Mouse (Mus musculus) kidney, adult 2 months (tissue): Measurements from ENCODE around the gene Svep1. TPM values are rescaled to one million over a fixed set of nuclear protein-coding genes. Genes with fewer than 3 reads are reported as not detected.

Experiments
- DNase-seq: peaks from one replicate; pipeline ENCODE4 v3.0.0; 2021
- H3K27ac ChIP-seq: fragments of 200-500 bp; 2 replicates; pipeline ENCODE4 v1.5.1; 2012; ENCODE audit warnings: low read depth, low read length, control low read depth, inconsistent platforms; ENCODE audit not compliant: insufficient read depth
- H3K27me3 ChIP-seq: fragments of 200-500 bp; replicated peaks from 2 replicates; pipeline ENCODE4 v1.6.1; 2012; ENCODE audit warnings: mild to moderate bottlenecking, moderate library complexity, low read length, inconsistent platforms; ENCODE audit not compliant: control insufficient read depth, insufficient read depth
- H3K36me3 ChIP-seq: fragments of 200-500 bp; 2 replicates; pipeline ENCODE4 v1.6.1; 2012; ENCODE audit warnings: mild to moderate bottlenecking, moderate library complexity, low read length, inconsistent platforms; ENCODE audit not compliant: control insufficient read depth, insufficient read depth
- H3K4me1 ChIP-seq: fragments of 200-500 bp; 2 replicates; pipeline ENCODE4 v1.6.1; 2011; ENCODE audit warnings: low read length; ENCODE audit not compliant: control insufficient read depth, insufficient read depth
- H3K4me3 ChIP-seq: fragments of 200-500 bp; 2 replicates; pipeline ENCODE4 v1.5.1; 2011; ENCODE audit warnings: mild to moderate bottlenecking, low read depth, low read length, control low read depth; ENCODE audit not compliant: insufficient read depth
- CTCF ChIP-seq: fragments of 200-500 bp; conservative IDR thresholded peaks from 2 replicates; pipeline ENCODE4 v1.5.1; 2011; ENCODE audit warnings: low read depth, mild to moderate bottlenecking, control low read depth, low read length, moderate library complexity, mixed read lengths; ENCODE audit not compliant: insufficient read depth, insufficient read length
- POLR2A ChIP-seq: fragments of 200-500 bp; IDR thresholded peaks from one replicate; pipeline ENCODE4 v1.6.1; 2011; ENCODE audit warnings: low read depth, low read length, control low read depth
- WGBS: fragments of 180-500 bp; shearing (Covaris S2); methylation state at CpG from one replicate; pipeline ENCODE4 v1.1.7; 2018; 5-methylcytosine and 5-hydroxymethylcytosine counted together
- polyA plus RNA-seq: library from polyadenylated mRNA; depleted of rRNA; stranded (reverse); fragments of >200 nt; gene quantifications from 2 replicates; pipeline ENCODE4 v1.2.3, GENCODE M21; 2012

Svep1 gene
- polyA plus RNA-seq, 1 experiment, result 8.9 TPM

DNA sequence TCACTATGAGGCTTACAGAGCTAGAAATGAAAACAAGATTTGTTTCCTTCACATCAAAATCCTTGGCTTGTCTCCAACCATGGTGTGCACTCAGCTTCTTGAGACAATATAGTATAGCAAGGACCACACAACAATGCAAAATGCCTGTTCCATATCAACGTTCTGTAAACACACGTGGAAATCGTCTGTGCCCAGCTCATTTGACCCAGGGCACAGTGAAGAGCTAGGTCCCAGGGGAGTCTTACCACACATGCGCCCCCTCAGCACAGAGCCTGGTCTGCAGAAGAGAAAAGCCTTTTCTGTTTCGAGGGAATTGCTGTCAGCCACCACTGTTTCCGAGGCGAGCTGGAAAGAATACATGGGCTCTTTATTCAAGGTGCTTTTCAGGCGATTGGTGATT is 91.2 kb downstream of the Svep1 start:
- Histone ChIP-seq H3K4me3 (no peak overlapping the region), H3K36me3 (no peaks in the 10 kb centered on the region), H3K27me3 (no peaks in the 10 kb centered on the region), H3K4me1 (no peaks in the 10 kb centered on the region), H3K27ac (no peak overlapping the region)
- DNase-seq, result no peak
- no peak for TF ChIP-seq CTCF
- TF ChIP-seq POLR2A, result no peak
- 83% methylated on average over 8 of the region's 8 CpGs for whole genome bisulfite sequencing

DNA sequence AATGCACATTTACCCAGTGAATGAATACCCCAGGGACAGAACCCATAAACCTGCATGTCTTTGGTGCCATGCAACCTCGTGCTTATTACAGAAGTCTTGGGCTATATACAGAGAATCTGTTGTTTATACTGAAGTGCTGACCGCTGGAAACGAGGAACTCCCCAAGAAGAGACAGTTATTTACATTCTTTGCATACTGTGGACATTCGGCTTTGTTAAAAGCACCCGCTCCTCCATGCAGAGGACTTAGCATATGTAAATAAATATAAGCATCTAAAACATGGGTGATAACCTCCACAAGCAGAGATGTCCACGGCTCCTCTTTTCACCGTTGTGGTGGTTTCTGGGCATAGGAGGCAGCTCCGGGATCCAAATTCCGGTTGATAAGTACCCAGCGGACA is 95.7 kb downstream of the Svep1 start:
- H3K4me3 ChIP-seq, result no peak overlapping the region
- DNase-seq, result no peak
- WGBS, result 83% methylated on average over 10 of the region's 10 CpGs
- H3K36me3 ChIP-seq, result no peaks in the 10 kb centered on the region
- H3K4me1 ChIP-seq, result no peaks in the 10 kb centered on the region
- TF ChIP-seq CTCF (no peak), POLR2A (no peak)
- no peak overlapping the region for H3K27ac ChIP-seq
- H3K27me3 ChIP-seq, result no peaks in the 10 kb centered on the region

DNA sequence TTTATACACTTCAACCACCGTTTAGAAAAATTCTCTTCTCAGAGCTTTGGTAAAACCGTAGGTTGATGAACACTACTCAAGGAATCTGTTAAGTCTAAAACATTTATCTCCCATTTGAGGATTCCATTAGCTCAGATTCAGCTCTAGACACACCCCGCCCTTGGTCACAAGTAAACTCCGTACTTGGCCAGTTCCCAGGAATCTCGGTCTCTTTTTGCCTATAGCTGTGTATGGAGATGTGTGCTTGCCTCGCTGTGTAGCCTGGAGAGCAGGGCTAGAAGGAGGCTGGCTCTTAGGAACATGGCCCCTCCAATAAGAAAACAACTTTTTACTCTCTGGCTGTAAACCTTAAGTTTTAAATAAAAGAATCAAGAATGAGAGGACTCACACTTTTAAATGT is 96.9 kb downstream of the Svep1 start:
- no peaks in the 10 kb centered on the region for H3K27me3 ChIP-seq
- H3K4me1 ChIP-seq, result no peaks in the 10 kb centered on the region
- H3K4me3 ChIP-seq, result no peak overlapping the region
- H3K27ac ChIP-seq, result no peak overlapping the region
- no peaks in the 10 kb centered on the region for H3K36me3 ChIP-seq
- DNase-seq, result no peak
- TF ChIP-seq CTCF (no peak), POLR2A (no peak)
- WGBS, result 79% methylated on average over 6 of the region's 6 CpGs

DNA sequence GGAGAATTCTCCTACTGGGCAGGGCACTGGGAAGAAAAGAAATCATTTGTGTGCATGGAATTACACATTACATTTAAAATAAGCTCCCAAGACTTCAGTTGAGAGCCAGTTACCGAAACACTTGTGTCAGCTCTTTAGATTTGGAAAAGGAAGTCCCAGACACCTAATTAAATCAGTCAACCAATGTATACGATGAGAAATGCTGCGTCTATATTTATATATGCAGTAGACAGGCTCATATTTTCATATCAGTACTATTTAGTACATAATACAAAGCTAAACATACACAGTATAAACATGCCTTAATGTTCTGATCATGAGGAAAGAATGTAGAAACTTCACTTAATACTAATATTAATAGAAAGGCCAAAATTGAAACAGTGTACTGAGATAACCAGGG is 98.3 kb downstream of the Svep1 start:
- no peak overlapping the region for H3K4me3 ChIP-seq
- no peaks in the 10 kb centered on the region for H3K27me3 ChIP-seq
- DNase-seq, result no peak
- H3K27ac ChIP-seq, result no peak overlapping the region
- no peaks in the 10 kb centered on the region for H3K4me1 ChIP-seq
- 84% methylated on average over 3 of the region's 3 CpGs for WGBS
- H3K36me3 ChIP-seq, result no peaks in the 10 kb centered on the region
- TF ChIP-seq POLR2A (no peak), CTCF (no peak)

DNA sequence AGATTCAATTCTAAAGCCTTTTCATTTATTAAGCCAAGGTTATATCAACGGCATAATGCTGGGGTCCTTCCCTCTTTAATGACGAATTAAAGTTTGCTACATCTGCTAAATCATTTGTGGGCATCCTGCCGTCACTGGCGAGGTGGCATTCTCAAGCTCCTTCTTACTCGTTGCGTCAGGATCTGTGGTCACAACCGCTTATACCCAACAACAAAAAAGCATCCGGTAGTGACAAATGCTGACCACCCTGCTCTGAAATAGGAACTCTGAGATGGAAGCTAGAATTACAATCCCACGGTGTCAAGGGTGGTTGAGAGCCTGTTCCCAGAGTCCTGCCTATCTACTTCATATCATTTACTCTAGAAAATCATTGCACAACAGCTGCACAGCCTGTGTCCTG is 108.9 kb downstream of the Svep1 start:
- H3K27me3 ChIP-seq, result no peaks in the 10 kb centered on the region
- DNase-seq, result no peak
- H3K27ac ChIP-seq, result no peak overlapping the region
- 74% methylated on average over 9 of the region's 9 CpGs for WGBS
- TF ChIP-seq CTCF, result no peak
- no peak for TF ChIP-seq POLR2A
- H3K4me3 ChIP-seq, result no peak overlapping the region
- H3K36me3 ChIP-seq, result no peaks in the 10 kb centered on the region
- no peaks in the 10 kb centered on the region for H3K4me1 ChIP-seq

DNA sequence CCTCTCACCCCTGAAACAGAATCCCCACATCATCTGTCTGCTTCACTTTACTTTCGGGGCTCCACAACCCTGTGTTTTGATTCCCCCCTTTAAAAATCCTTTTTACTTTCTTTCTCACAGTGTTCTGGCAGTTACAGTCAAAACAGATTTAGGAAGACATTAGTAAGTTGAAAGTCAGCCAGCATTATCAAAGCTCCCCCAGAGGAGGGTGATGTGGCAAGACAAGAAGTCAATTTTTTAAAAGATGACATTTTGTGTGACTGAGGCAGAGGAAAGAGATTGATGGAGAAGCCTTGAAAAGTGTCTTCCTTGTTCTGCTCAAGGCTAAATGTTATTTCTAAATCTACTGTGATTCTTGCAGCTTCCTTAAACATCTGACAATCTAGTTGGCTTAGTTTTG is 119.9 kb downstream of the Svep1 start:
- TF ChIP-seq POLR2A (no peak), CTCF (no peak)
- Histone ChIP-seq H3K27me3 (no peaks in the 10 kb centered on the region), H3K36me3 (no peaks in the 10 kb centered on the region), H3K27ac (no peak overlapping the region), H3K4me3 (no peak overlapping the region), H3K4me1 (no peaks in the 10 kb centered on the region)
- WGBS, result 74% methylated on average over 1 of the region's 1 CpGs
- no peak for DNase-seq

DNA sequence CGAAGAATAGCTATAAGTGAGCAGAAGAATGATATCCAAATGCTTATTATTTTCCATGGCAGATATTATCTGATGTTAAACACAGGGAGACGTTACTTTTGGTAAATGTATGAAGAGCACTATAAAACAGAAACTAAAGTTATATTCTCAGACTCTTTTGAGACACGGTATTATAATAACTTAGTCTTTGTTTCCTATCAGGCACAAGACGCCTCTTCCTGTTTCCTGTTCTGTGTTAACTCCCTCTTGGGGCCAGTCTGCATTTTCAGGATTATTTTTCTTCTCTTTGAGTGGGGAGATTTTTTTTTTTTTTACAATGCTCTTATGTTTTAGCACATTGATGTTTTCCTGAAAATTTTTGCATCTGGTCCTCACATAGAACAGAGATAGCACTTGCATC is 120.5 kb downstream of the Svep1 start:
- H3K4me1 ChIP-seq, result no peaks in the 10 kb centered on the region
- no peaks in the 10 kb centered on the region for H3K36me3 ChIP-seq
- 63% methylated on average over 4 of the region's 4 CpGs for WGBS
- H3K4me3 ChIP-seq, result no peak overlapping the region
- TF ChIP-seq CTCF, result no peak
- TF ChIP-seq POLR2A, result no peak
- no peak overlapping the region for H3K27ac ChIP-seq
- H3K27me3 ChIP-seq, result no peaks in the 10 kb centered on the region
- peak; percentile 32 for DNase-seq

DNA sequence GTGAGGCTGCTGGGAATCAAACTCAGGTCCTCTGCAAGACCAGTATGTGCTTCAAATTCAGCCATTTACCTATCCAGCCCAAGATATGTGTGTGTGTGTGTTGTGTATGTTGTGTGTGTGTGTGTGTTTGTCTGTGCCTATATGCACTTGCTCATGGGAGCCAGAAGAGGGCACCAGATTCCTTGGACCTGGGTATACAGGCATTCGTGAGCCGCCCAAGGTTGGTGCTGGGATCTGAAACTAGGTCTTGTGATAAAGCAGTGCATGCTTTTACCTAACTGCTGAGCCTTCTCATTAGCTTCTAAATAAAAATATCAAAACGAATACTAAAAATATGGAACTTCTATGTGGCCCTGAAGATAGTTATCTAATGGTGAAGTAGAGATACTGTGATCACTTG is 121.3 kb downstream of the Svep1 start:
- H3K27me3 ChIP-seq, result no peaks in the 10 kb centered on the region
- H3K4me1 ChIP-seq, result no peaks in the 10 kb centered on the region
- DNase-seq, result no peak
- no peak overlapping the region for H3K4me3 ChIP-seq
- H3K27ac ChIP-seq, result no peak overlapping the region
- TF ChIP-seq POLR2A (no peak), CTCF (peak; percentile 41; the same call in 1 of the 2 replicates)
- no peaks in the 10 kb centered on the region for H3K36me3 ChIP-seq
- WGBS, result 88% methylated on average over 3 of the region's 3 CpGs
